Comparison of ENCODE assay signal across 14 mouse cellular contexts in the genomic region with DNA sequence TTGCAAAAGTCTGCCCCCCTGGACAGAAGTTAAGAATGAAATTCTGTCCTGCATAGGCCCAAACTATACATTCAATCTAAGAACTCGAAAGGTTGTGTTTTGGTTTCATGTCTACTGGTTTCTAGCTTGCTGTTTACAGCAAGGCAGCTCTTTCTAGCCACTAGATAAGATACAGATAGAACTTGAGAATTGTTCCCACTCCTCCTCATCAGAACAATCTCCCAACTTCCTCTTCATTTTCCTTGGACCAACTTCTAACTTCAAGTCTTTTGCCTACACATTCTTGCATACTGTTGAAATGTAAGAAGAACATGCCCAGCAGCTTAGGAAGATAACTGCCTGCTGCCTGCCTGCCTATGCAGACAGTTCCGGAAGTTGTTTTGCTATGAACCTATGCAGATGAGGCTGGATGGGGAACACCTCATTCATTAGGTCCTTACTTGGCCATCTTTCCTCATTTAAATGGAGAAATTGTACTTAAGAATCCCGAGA.
"Had no signal": no experiment of that assay in that cellular context is flagged by ENCODE, and none has a peak within 500 bp of the region (broad histone marks: within the 10 kb centered on the region; RNA-seq: fewer than 3 reads in every experiment).

No protein-coding gene starts in this region.

- DNase-seq: forebrain, postnatal 0 days; gastrocnemius, postnatal 14 days; gastrocnemius, postnatal 36 days; heart, adult 11 months; heart, adult 2 months; heart, postnatal 14 days; heart, postnatal 36 days; kidney, adult 11 months; kidney, adult 8-10 months; kidney, postnatal 10 days; kidney, postnatal 25 days; kidney, postnatal 4 days; liver; liver, embryonic 13.5 days had no signal
